15 mouse cellular contexts compared by ENCODE assay signal in genomic region chr15:63687852-63688251, GRCm38 (mm10).
"Had no signal": no experiment of that assay in that cellular context is flagged by ENCODE, and none has a peak within 500 bp of the region (broad histone marks: within the 10 kb centered on the region; RNA-seq: fewer than 3 reads in every experiment).

No protein-coding gene starts in this region.

- H3K27ac ChIP-seq: liver, embryonic 15.5 days; midbrain, embryonic 13.5 days; midbrain, embryonic 15.5 days; neural tube, embryonic 12.5 days had no signal

- H3K9me3 ChIP-seq: liver, embryonic 15.5 days; midbrain, embryonic 13.5 days; midbrain, embryonic 15.5 days; neural tube, embryonic 12.5 days had no signal

- H3K4me2 ChIP-seq: liver, embryonic 15.5 days; lung, embryonic 14.5 days; midbrain, embryonic 11.5 days; midbrain, embryonic 13.5 days; midbrain, embryonic 15.5 days; neural tube, embryonic 12.5 days had no signal

- H3K9ac ChIP-seq: liver, embryonic 15.5 days; lung, embryonic 14.5 days; midbrain, embryonic 13.5 days; midbrain, embryonic 15.5 days; neural tube, embryonic 12.5 days had no signal

- DNase-seq: lung, adult 18-20 months; lung, postnatal 10 days; lung, postnatal 4 days; right cerebral cortex, postnatal 25 days; right cerebral cortex, postnatal 4 days; spleen, adult 18-20 months; thymus, adult 18-20 months; thymus, postnatal 14 days; thymus, postnatal 36 days had no signal

- H3K4me3 ChIP-seq: liver, embryonic 15.5 days; midbrain, embryonic 13.5 days; midbrain, embryonic 15.5 days; neural tube, embryonic 12.5 days had no signal

- H3K27me3 ChIP-seq: liver, embryonic 15.5 days; midbrain, embryonic 15.5 days; neural tube, embryonic 12.5 days had no signal

- ATAC-seq: midbrain, embryonic 13.5 days; midbrain, embryonic 15.5 days had no signal

- H3K36me3 ChIP-seq: liver, embryonic 15.5 days; midbrain, embryonic 13.5 days; midbrain, embryonic 15.5 days; neural tube, embryonic 12.5 days had no signal
